Mouse (Mus musculus): Measurements from ENCODE around the gene Rpl29. TPM values are rescaled to one million over a fixed set of nuclear protein-coding genes. Genes with fewer than 3 reads are reported as not detected.

Rpl29 gene
- polyA plus RNA-seq, 1 experiment from 2014 or later: 931 TPM

DNA sequence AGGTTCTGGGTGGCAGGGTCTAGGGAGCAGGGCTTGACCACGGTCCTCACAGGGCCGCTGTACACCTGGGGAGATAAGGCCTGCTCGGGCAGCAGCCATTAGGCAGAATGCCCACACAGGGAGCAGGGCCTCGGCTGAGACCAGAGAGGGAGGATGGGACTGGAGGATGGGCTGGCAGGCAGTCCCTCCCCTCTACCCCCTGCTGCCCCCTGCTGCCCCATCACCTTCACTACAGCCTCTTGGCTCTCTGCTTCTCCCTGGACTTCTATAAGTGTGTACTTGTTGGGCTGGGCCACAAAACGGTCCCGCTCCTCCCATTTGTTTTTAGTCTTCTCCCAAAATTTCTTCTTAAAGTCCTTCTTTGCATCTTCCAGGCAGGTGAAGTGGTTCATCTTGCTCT is 45.2 kb downstream of the Rpl29 start:
- 7% methylated on average over 6 of the region's 6 CpGs for WGBS
- peaks cover 50% of the 10 kb centered on the region for H3K4me1 ChIP-seq (ENCODE audit: control insufficient read depth, insufficient read depth, low read length)
- no peaks in the 10 kb centered on the region for H3K9me3 ChIP-seq (ENCODE audit: control insufficient read depth, low read length)
- H3K27ac ChIP-seq (ENCODE audit: low read length): no peak overlapping the region
- no peak for ATAC-seq
- H3K9ac ChIP-seq (ENCODE audit: low read depth, low read length): no peak overlapping the region; the same call in 1 of the 2 replicates
- H3K4me2 ChIP-seq (ENCODE audit: low read depth, low read length): no peak overlapping the region
- no peak overlapping the region for H3K4me3 ChIP-seq (ENCODE audit: low read length)
- no peaks in the 10 kb centered on the region for H3K27me3 ChIP-seq (replicated peaks; ENCODE audit: control insufficient read depth, insufficient read depth, low read length)
- no peaks in the 10 kb centered on the region for H3K36me3 ChIP-seq (ENCODE audit: control insufficient read depth, insufficient read depth, low read length)

GRCm38 (mm10) chr9:106475046-106475445 is 45.8 kb downstream of the Rpl29 start:
- Histone ChIP-seq H3K27ac (ENCODE audit: low read length) (no peak overlapping the region), H3K36me3 (ENCODE audit: control insufficient read depth, insufficient read depth, low read length) (no peaks in the 10 kb centered on the region), H3K4me2 (ENCODE audit: low read depth, low read length) (no peak overlapping the region), H3K4me3 (ENCODE audit: low read length) (no peak overlapping the region), H3K27me3 (replicated peaks; ENCODE audit: control insufficient read depth, insufficient read depth, low read length) (no peaks in the 10 kb centered on the region), H3K9ac (ENCODE audit: low read depth, low read length) (no peak overlapping the region), H3K4me1 (ENCODE audit: control insufficient read depth, insufficient read depth, low read length) (peaks cover 50% of the 10 kb centered on the region), H3K9me3 (ENCODE audit: control insufficient read depth, low read length) (no peaks in the 10 kb centered on the region)
- ATAC-seq: no peak
- WGBS: 67% methylated on average over 7 of the region's 7 CpGs

DNA sequence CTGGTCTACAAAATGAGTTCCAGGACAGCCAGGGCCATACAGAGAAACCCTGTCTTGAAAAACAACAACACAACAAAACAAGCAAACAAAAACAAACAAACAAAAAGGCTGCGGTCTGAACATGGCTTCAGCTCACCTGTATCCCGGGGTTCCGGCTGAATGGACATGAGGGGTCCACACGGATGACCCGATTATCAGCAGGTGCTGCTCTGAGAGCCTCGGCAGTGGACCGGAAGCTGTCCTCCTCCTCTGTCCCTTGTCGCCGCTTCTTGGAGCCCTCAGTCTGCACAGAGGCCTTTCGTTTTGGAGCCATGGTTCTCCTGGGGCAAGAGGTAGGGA is 46.4 kb downstream of the Rpl29 start, which contains the start of gene Rrp9:
Gene Rrp9 (plus strand): TSS at position 301 of the 339 bp plus-strand sequence.
- Histone ChIP-seq H3K27me3 (replicated peaks; ENCODE audit: control insufficient read depth, insufficient read depth, low read length) (no peaks in the 10 kb centered on the region), H3K9me3 (ENCODE audit: control insufficient read depth, low read length) (no peaks in the 10 kb centered on the region), H3K36me3 (ENCODE audit: control insufficient read depth, insufficient read depth, low read length) (no peaks in the 10 kb centered on the region), H3K27ac (ENCODE audit: low read length) (peak within 1 kb of the TSS; percentile 65), H3K4me1 (ENCODE audit: control insufficient read depth, insufficient read depth, low read length) (peaks cover 50% of the 10 kb centered on the region), H3K4me2 (ENCODE audit: low read depth, low read length) (peak within 1 kb of the TSS; percentile 51), H3K4me3 (ENCODE audit: low read length) (peak within 1 kb of the TSS; percentile 33), H3K9ac (ENCODE audit: low read depth, low read length) (peak within 1 kb of the TSS; percentile 60)
- no peak for ATAC-seq
- 89% methylated on average over 10 of the region's 10 CpGs for WGBS

DNA sequence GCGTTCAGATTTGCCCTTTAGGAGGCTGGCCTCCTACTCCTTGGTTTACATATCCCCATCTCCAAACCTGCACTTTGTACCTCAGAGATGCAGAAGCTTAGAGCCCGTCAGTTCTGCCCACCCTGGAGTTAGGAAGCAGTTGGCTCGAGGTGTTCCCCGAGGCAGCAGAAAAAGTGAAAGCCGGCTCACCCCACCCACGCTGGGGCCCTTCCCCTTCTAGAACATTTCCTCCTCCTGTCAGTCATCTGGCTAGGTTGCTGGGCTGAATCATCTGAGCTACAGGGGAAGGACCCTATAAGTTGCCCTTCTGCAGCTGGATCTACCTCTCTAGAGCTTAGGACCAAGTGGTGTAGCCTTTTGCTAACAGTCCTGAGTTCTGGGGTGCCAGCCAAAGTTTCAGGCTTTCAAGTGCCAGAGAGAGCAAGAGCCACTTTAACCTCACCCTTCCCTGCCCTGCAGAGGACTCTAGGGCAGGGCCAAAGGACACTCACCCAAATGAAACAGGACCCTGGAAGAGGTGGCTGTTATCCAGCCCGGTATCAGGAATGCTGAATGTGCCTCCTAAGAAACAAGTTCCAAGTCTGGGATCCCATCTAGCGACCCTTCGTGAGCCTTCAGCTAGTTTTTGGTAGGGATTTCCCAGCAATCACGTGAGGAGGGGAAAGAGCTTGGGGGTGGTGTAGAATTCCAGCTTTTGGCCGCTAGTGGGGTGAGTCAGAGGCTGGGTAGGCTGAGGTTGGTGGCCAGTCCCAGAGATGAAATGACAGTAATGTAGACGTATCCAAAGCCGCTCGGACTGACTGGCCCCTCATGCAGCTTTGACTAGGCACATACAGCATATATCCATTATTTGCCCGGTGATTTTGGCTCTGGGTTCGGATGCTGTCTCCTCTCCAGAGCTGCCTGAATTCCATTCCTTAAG is 47.0 kb downstream of the Rpl29 start:
- no peaks in the 10 kb centered on the region for H3K9me3 ChIP-seq (ENCODE audit: control insufficient read depth, low read length)
- H3K4me3 ChIP-seq (ENCODE audit: low read length): peak overlapping the region; percentile 33
- no peaks in the 10 kb centered on the region for H3K27me3 ChIP-seq (replicated peaks; ENCODE audit: control insufficient read depth, insufficient read depth, low read length)
- H3K4me1 ChIP-seq (ENCODE audit: control insufficient read depth, insufficient read depth, low read length): peaks cover 50% of the 10 kb centered on the region
- no peaks in the 10 kb centered on the region for H3K36me3 ChIP-seq (ENCODE audit: control insufficient read depth, insufficient read depth, low read length)
- peak overlapping the region; percentile 51 for H3K4me2 ChIP-seq (ENCODE audit: low read depth, low read length)
- ATAC-seq: peak; percentile 45
- 23% methylated on average over 16 of the region's 16 CpGs for WGBS
- peak overlapping the region; percentile 60 for H3K9ac ChIP-seq (ENCODE audit: low read depth, low read length)
- peak overlapping the region; percentile 65 for H3K27ac ChIP-seq (ENCODE audit: low read length)

- peaks cover 44% of the 10 kb centered on the region for H3K4me1 ChIP-seq (ENCODE audit: control insufficient read depth, insufficient read depth, low read length)
- H3K4me3 ChIP-seq (ENCODE audit: low read length): peak within 1 kb of the TSS; percentile 87
- WGBS: under 1% methylated on average over 41 of the region's 41 CpGs
- 0 out of 2 replicates have a peak, but pooled peaks cover 2% of the 10 kb centered on the region for H3K36me3 ChIP-seq (ENCODE audit: control insufficient read depth, insufficient read depth, low read length)
- ATAC-seq: peak; percentile 99
- no peaks in the 10 kb centered on the region for H3K27me3 ChIP-seq (replicated peaks; ENCODE audit: control insufficient read depth, insufficient read depth, low read length)
- peak within 1 kb of the TSS; percentile 65 for H3K27ac ChIP-seq (ENCODE audit: low read length)
- peak within 1 kb of the TSS; percentile 92 for H3K4me2 ChIP-seq (ENCODE audit: low read depth, low read length)
- peak within 1 kb of the TSS; percentile 73 for H3K9ac ChIP-seq (ENCODE audit: low read depth, low read length)
- no peaks in the 10 kb centered on the region for H3K9me3 ChIP-seq (ENCODE audit: control insufficient read depth, low read length)
Observed at GRCm38 (mm10) chr9:106476924-106477484, 47.8 kb downstream of the Rpl29 start, which contains the start of gene Parp3. Parp3 (minus strand) TSS chr9:106476949.

- Histone ChIP-seq H3K9me3 (ENCODE audit: control insufficient read depth, low read length) (no peaks in the 10 kb centered on the region), H3K4me3 (ENCODE audit: low read length) (peak overlapping the region; percentile 87), H3K36me3 (ENCODE audit: control insufficient read depth, insufficient read depth, low read length) (peaks cover 6% of the 10 kb centered on the region; the same call in 1 of the 2 replicates), H3K4me1 (ENCODE audit: control insufficient read depth, insufficient read depth, low read length) (peaks cover 40% of the 10 kb centered on the region), H3K9ac (ENCODE audit: low read depth, low read length) (peak overlapping the region; percentile 73), H3K27me3 (replicated peaks; ENCODE audit: control insufficient read depth, insufficient read depth, low read length) (no peaks in the 10 kb centered on the region), H3K27ac (ENCODE audit: low read length) (peak overlapping the region; percentile 41; the same call in 1 of the 2 replicates), H3K4me2 (ENCODE audit: low read depth, low read length) (peak overlapping the region; percentile 92)
- ATAC-seq: no peak
- WGBS: 3% methylated on average over 16 of the region's 16 CpGs
Observed at GRCm38 (mm10) chr9:106477649-106478048, 48.4 kb downstream of the Rpl29 start.

DNA sequence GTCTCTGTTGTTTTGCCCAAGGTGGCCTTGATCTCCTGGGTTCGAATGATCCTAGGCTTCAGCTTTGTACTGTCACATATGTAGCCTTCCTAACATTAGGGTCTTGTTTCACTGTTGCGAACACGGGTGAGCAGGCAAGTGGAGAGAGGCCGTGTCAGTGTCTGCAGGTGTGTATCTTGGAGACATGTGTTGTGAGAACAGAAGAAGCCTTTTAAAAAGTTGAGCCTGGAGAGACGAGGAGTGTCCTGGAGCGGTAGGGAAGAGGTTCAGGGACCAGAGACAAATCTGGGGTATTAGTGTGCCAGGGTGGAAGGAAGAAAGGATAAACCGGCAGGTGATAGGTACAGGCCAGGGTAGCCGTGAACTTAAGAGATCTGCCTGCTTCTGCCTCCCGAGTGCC is 48.8 kb downstream of the Rpl29 start:
- ATAC-seq: no peak
- no peaks in the 10 kb centered on the region for H3K27me3 ChIP-seq (replicated peaks; ENCODE audit: control insufficient read depth, insufficient read depth, low read length)
- H3K9me3 ChIP-seq (ENCODE audit: control insufficient read depth, low read length): no peaks in the 10 kb centered on the region
- peak overlapping the region; percentile 87 for H3K4me3 ChIP-seq (ENCODE audit: low read length)
- H3K4me1 ChIP-seq (ENCODE audit: control insufficient read depth, insufficient read depth, low read length): peaks cover 39% of the 10 kb centered on the region
- 78% methylated on average over 9 of the region's 9 CpGs for whole genome bisulfite sequencing
- H3K36me3 ChIP-seq (ENCODE audit: control insufficient read depth, insufficient read depth, low read length): peaks cover 10% of the 10 kb centered on the region; the same call in 1 of the 2 replicates
- H3K9ac ChIP-seq (ENCODE audit: low read depth, low read length): peak overlapping the region; percentile 73
- no peak overlapping the region for H3K27ac ChIP-seq (ENCODE audit: low read length)
- H3K4me2 ChIP-seq (ENCODE audit: low read depth, low read length): peak overlapping the region; percentile 92

DNA sequence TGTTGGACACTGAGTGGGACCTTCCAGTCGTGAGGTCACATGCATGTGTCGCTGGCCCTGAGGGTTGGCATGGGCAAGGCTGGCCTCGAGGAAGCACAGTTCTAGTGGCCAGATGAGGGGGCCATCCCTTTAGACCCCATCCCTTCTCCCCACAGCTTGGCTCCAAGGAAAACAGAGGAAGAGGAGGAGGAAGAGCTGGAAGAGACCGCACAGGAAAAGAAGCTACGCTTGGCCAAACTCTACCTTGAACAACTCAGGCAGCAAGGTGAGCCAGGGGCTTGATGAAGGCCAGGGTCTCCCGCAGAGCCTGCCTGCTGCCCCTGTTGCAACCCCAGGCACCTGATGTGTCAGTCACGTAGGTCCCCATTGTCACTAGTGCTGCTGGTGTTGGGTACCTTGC is 51.3 kb downstream of the Rpl29 start:
- Histone ChIP-seq H3K4me3 (ENCODE audit: low read length) (no peak overlapping the region), H3K36me3 (ENCODE audit: control insufficient read depth, insufficient read depth, low read length) (peaks cover 30% of the 10 kb centered on the region; the same call in 1 of the 2 replicates), H3K9ac (ENCODE audit: low read depth, low read length) (no peak overlapping the region), H3K9me3 (ENCODE audit: control insufficient read depth, low read length) (no peaks in the 10 kb centered on the region), H3K4me1 (ENCODE audit: control insufficient read depth, insufficient read depth, low read length) (peaks cover 17% of the 10 kb centered on the region), H3K27ac (ENCODE audit: low read length) (no peak overlapping the region), H3K4me2 (ENCODE audit: low read depth, low read length) (no peak overlapping the region), H3K27me3 (replicated peaks; ENCODE audit: control insufficient read depth, insufficient read depth, low read length) (no peaks in the 10 kb centered on the region)
- no peak for ATAC-seq
- WGBS: 92% methylated on average over 7 of the region's 7 CpGs

- Histone ChIP-seq H3K4me2 (ENCODE audit: low read depth, low read length) (no peak overlapping the region), H3K36me3 (ENCODE audit: control insufficient read depth, insufficient read depth, low read length) (peaks cover 30% of the 10 kb centered on the region; the same call in 1 of the 2 replicates), H3K9ac (ENCODE audit: low read depth, low read length) (no peak overlapping the region), H3K4me1 (ENCODE audit: control insufficient read depth, insufficient read depth, low read length) (peaks cover 13% of the 10 kb centered on the region), H3K27ac (ENCODE audit: low read length) (no peak overlapping the region), H3K9me3 (ENCODE audit: control insufficient read depth, low read length) (no peaks in the 10 kb centered on the region), H3K27me3 (replicated peaks; ENCODE audit: control insufficient read depth, insufficient read depth, low read length) (no peaks in the 10 kb centered on the region), H3K4me3 (ENCODE audit: low read length) (no peak overlapping the region)
- WGBS: 94% methylated on average over 15 of the region's 15 CpGs
- no peak for ATAC-seq
Observed at GRCm38 (mm10) chr9:106481075-106481474, 51.8 kb downstream of the Rpl29 start.
